Mouse (Mus musculus) G1E (cell line): ENCODE measurements around the gene Exd1. TPM values are rescaled to one million over a fixed set of nuclear protein-coding genes. Genes with fewer than 3 reads are reported as not detected.

ENCODE experiments used
- ATAC-seq: 2 replicates; pipeline ENCODE4 v1.8.0; 2016; ENCODE audit warnings: mild to moderate bottlenecking; ENCODE audit not compliant: insufficient number of reproducible peaks, poor library complexity, low FRiP score, severe bottlenecking; ENCODE audit errors: extremely low read depth
- DNase-seq: peaks from one replicate; pipeline ENCODE4 v3.0.0; 2012; ENCODE audit warnings: low spot score
- H3K27me3 ChIP-seq: 2 replicates; pipeline ENCODE4 v1.6.1; 2012; ENCODE audit warnings: mild to moderate bottlenecking, low read length, inconsistent platforms; ENCODE audit not compliant: insufficient read depth
- H3K36me3 ChIP-seq: replicated peaks from 2 replicates; pipeline ENCODE3; 2012; ENCODE audit warnings: mild to moderate bottlenecking, inconsistent platforms
- H3K4me1 ChIP-seq: 2 replicates; pipeline ENCODE4 v1.6.1; 2012; ENCODE audit warnings: low read depth, low read length, inconsistent platforms, mixed read lengths; ENCODE audit not compliant: insufficient read depth
- H3K4me3 ChIP-seq: 2 replicates; pipeline ENCODE4 v1.5.1; 2012; ENCODE audit warnings: low read depth, mild to moderate bottlenecking, inconsistent platforms, low read length, moderate library complexity, mixed read lengths
- H3K9me3 ChIP-seq: replicated peaks from 2 replicates; pipeline ENCODE4 v1.6.1; 2012; ENCODE audit warnings: inconsistent platforms
- CTCF ChIP-seq: IDR thresholded peaks from 2 replicates; pipeline ENCODE4 v1.5.1; 2012; ENCODE audit warnings: low read depth, low read length, inconsistent platforms, mixed read lengths
- GATA1 ChIP-seq: IDR thresholded peaks from 2 replicates; pipeline ENCODE4 v1.6.1; 2012; ENCODE audit warnings: borderline replicate concordance, low read length, inconsistent platforms, mixed read lengths
- GATA2 ChIP-seq: IDR thresholded peaks from 2 replicates; pipeline ENCODE4 v1.6.1; 2012; ENCODE audit warnings: low read depth, low read length, inconsistent platforms, borderline replicate concordance
- POLR2AphosphoS5 ChIP-seq: IDR thresholded peaks from 2 replicates; pipeline ENCODE4 v1.6.1; 2012; ENCODE audit warnings: low read depth, low read length, inconsistent platforms; ENCODE audit not compliant: insufficient replicate concordance
- TAL1 ChIP-seq: conservative IDR thresholded peaks from 2 replicates; pipeline ENCODE4 v1.6.1; 2012; ENCODE audit warnings: low read depth, low read length, inconsistent platforms, mixed read lengths
- polyA plus RNA-seq: library from polyadenylated mRNA; stranded (reverse); fragments of >175 nt; gene quantifications from 2 replicates; pipeline ENCODE4 v1.2.3, GENCODE M21; 2012
- total RNA-seq, 2 experiments: library from RNA; stranded (forward) in 1 of 2; stranded (reverse) in 1 of 2; fragments of 200-1000 nt in 1 of 2; fragments of >200 nt in 1 of 2; fragmentation: Nextera tagmentation in 1 of 2; gene quantifications; 2 replicates each; pipeline ENCODE4 v1.2.3; 2014 to 2017

Gene Exd1
- total and polyA plus RNA-seq, 3 experiments: 0.21 to 2.3 (median 2.2) TPM

GRCm38 (mm10) chr2:119565284-119565683 is 17.9 kb upstream of the Exd1 start:
- Histone ChIP-seq H3K4me3 (no peak overlapping the region), H3K36me3 (peaks cover 62% of the 10 kb centered on the region), H3K4me1 (0 out of 2 replicates have a peak, but pooled peaks cover 2% of the 10 kb centered on the region), H3K9me3 (no peaks in the 10 kb centered on the region), H3K27me3 (no peaks in the 10 kb centered on the region)
- DNase-seq (no peak), ATAC-seq (no peak)
- TF ChIP-seq GATA2 (no peak), TAL1 (no peak), POLR2AphosphoS5 (no peak), GATA1 (no peak), CTCF (no peak)

- Histone ChIP-seq H3K4me3 (no peak overlapping the region), H3K36me3 (peaks cover 50% of the 10 kb centered on the region), H3K27me3 (no peaks in the 10 kb centered on the region), H3K4me1 (peaks cover 12% of the 10 kb centered on the region), H3K9me3 (no peaks in the 10 kb centered on the region)
- DNase-seq (no peak), ATAC-seq (peak; percentile 40; the same call in 1 of the 2 replicates)
- TF ChIP-seq GATA2: no peak
- no peak for TF ChIP-seq CTCF
- no peak for TF ChIP-seq TAL1
- TF ChIP-seq GATA1: no peak
- TF ChIP-seq POLR2AphosphoS5: no peak
Observed at GRCm38 (mm10) chr2:119561794-119562193, 14.4 kb upstream of the Exd1 start.

GRCm38 (mm10) chr2:119558737-119559340 is 11.4 kb upstream of the Exd1 start:
- peak; percentile 10 for DNase-seq
- Histone ChIP-seq H3K36me3 (peaks cover 42% of the 10 kb centered on the region), H3K4me3 (no peak overlapping the region), H3K27me3 (no peaks in the 10 kb centered on the region), H3K4me1 (peaks cover 13% of the 10 kb centered on the region), H3K9me3 (no peaks in the 10 kb centered on the region)
- TF ChIP-seq GATA1 (no peak), CTCF (no peak), GATA2 (no peak), TAL1 (no peak), POLR2AphosphoS5 (no peak)
- ATAC-seq: no peak; the same call in 1 of the 2 replicates

GRCm38 (mm10) chr2:119558039-119558438 is 10.6 kb upstream of the Exd1 start:
- DNase-seq (no peak), ATAC-seq (no peak)
- H3K9me3 ChIP-seq: no peaks in the 10 kb centered on the region
- peaks cover 40% of the 10 kb centered on the region for H3K36me3 ChIP-seq
- peaks cover 13% of the 10 kb centered on the region for H3K4me1 ChIP-seq
- no peaks in the 10 kb centered on the region for H3K27me3 ChIP-seq
- TF ChIP-seq GATA1 (no peak), TAL1 (no peak), POLR2AphosphoS5 (no peak), CTCF (no peak), GATA2 (no peak)
- no peak overlapping the region for H3K4me3 ChIP-seq

- Histone ChIP-seq H3K27me3 (no peaks in the 10 kb centered on the region), H3K36me3 (peaks cover 20% of the 10 kb centered on the region), H3K9me3 (no peaks in the 10 kb centered on the region), H3K4me1 (peaks cover 39% of the 10 kb centered on the region), H3K4me3 (no peak overlapping the region)
- DNase-seq (no peak), ATAC-seq (no peak)
- TF ChIP-seq GATA2 (no peak), TAL1 (peak; percentile 61)
Observed at GRCm38 (mm10) chr2:119549678-119550077, 2.3 kb upstream of the Exd1 start.

GRCm38 (mm10) chr2:119548691-119549090 is 1.3 kb upstream of the Exd1 start:
- H3K27me3 ChIP-seq: no peaks in the 10 kb centered on the region
- DNase-seq (no peak), ATAC-seq (no peak)
- no peak for TF ChIP-seq CTCF
- TF ChIP-seq GATA2: no peak
- no peak for TF ChIP-seq TAL1
- TF ChIP-seq POLR2AphosphoS5: no peak
- no peak for TF ChIP-seq GATA1
- peak overlapping the region; percentile 28; the same call in 1 of the 2 replicates for H3K4me3 ChIP-seq
- no peaks in the 10 kb centered on the region for H3K9me3 ChIP-seq
- peaks cover 14% of the 10 kb centered on the region for H3K36me3 ChIP-seq
- peaks cover 39% of the 10 kb centered on the region for H3K4me1 ChIP-seq

DNA sequence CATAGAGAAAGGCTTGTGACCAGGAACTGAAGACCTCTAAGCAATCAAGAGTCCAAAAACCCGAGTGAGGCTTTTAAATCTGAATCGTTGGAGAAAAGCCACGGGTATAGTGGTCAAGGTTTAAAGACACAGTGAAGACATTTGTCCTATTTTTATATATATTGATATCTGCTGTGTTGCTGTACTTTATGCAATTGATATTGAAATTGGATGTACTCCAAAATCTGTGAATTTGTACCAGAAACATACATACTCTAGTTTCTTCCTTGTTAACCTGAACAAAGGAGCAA is 889 bp upstream of the Exd1 start:
- no peaks in the 10 kb centered on the region for H3K27me3 ChIP-seq
- H3K36me3 ChIP-seq: peaks cover 13% of the 10 kb centered on the region
- ATAC-seq (no peak), DNase-seq (no peak)
- peaks cover 39% of the 10 kb centered on the region for H3K4me1 ChIP-seq
- no peak for TF ChIP-seq POLR2AphosphoS5
- no peak for TF ChIP-seq CTCF
- no peak for TF ChIP-seq TAL1
- no peak for TF ChIP-seq GATA2
- TF ChIP-seq GATA1: no peak
- no peaks in the 10 kb centered on the region for H3K9me3 ChIP-seq
- peak overlapping the region; percentile 83 for H3K4me3 ChIP-seq
